Mouse (Mus musculus): Measurements from ENCODE around the gene Il33. TPM values are rescaled to one million over a fixed set of nuclear protein-coding genes. Genes with fewer than 3 reads are reported as not detected.
A peak's percentile ranks its signal among the peaks of the same experiment; 100 is the strongest.

The Il33 gene
- polyA plus RNA-seq, 1 experiment from 2014 or later, result 16.6 TPM

DNA sequence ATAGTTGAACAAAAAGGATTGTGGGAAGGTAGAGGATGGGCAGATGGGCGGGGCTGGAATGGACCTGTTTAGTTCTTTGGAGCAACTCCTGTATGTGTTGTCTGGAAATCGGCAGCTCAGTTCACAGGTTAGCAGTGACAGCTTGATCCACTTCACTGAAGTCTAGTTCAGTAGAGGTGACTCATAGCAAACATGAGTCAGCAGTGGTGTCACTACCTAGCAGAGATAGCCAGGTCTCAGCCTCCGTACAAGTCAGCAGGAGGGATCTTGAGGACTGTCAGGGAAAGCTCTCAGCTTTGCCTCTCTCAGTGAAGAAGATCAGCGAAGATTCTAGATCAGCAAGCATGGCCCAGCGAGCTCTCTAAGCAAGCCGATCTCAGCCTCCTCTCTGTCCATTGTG, 13.0 kb upstream of the Il33 start:
- Histone ChIP-seq H3K27ac (ENCODE audit: low read depth) (no peak overlapping the region), H3K27me3 (replicated peaks; ENCODE audit: control insufficient read depth, insufficient read depth, low read length) (no peaks in the 10 kb centered on the region), H3K4me2 (ENCODE audit: low read length) (no peak overlapping the region), H3K4me3 (ENCODE audit: low read depth, low read length) (no peak overlapping the region), H3K9ac (ENCODE audit: low read length) (no peak overlapping the region), H3K9me3 (ENCODE audit: control insufficient read depth, low read length) (no peaks in the 10 kb centered on the region), H3K36me3 (ENCODE audit: control insufficient read depth, insufficient read depth, low read length) (no peaks in the 10 kb centered on the region), H3K4me1 (replicated peaks; ENCODE audit: control insufficient read depth, insufficient read depth, low read length) (no peaks in the 10 kb centered on the region)
- no peak for ATAC-seq (replicated peaks; ENCODE audit: low FRiP score, low TSS enrichment, low read depth)
- 92% methylated on average over 6 of the region's 6 CpGs for WGBS
- DNase-seq (ENCODE audit: low spot score), result no peak

DNA sequence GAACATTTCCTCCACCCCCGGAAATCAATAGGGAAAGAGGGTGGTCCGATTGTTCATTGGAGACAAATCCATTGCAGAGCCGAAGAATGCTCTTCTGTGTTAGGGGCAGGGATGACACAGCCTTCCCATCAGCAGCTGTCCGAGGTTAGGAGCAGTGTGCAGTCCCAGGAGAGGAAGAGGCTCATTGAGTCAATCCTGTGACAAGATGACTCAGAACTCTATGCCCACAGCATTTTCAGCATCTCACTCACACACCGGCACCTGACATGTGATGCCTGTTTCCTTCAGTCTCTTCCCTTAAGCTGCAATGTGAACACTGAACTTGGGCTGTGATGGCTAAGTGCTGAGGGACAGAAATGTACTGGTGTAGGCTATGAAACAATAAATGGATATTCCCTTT, 7.5 kb upstream of the Il33 start:
- Histone ChIP-seq H3K4me2 (ENCODE audit: low read length) (no peak overlapping the region), H3K4me1 (replicated peaks; ENCODE audit: control insufficient read depth, insufficient read depth, low read length) (no peaks in the 10 kb centered on the region; the same call in 1 of the 2 replicates), H3K9me3 (ENCODE audit: control insufficient read depth, low read length) (no peaks in the 10 kb centered on the region), H3K9ac (ENCODE audit: low read length) (no peak overlapping the region), H3K27ac (ENCODE audit: low read depth) (no peak overlapping the region), H3K4me3 (ENCODE audit: low read depth, low read length) (no peak overlapping the region), H3K27me3 (replicated peaks; ENCODE audit: control insufficient read depth, insufficient read depth, low read length) (no peaks in the 10 kb centered on the region), H3K36me3 (ENCODE audit: control insufficient read depth, insufficient read depth, low read length) (no peaks in the 10 kb centered on the region)
- WGBS, result 81% methylated on average over 5 of the region's 5 CpGs
- DNase-seq (ENCODE audit: low spot score) (no peak), ATAC-seq (replicated peaks; ENCODE audit: low FRiP score, low TSS enrichment, low read depth) (no peak)

DNA sequence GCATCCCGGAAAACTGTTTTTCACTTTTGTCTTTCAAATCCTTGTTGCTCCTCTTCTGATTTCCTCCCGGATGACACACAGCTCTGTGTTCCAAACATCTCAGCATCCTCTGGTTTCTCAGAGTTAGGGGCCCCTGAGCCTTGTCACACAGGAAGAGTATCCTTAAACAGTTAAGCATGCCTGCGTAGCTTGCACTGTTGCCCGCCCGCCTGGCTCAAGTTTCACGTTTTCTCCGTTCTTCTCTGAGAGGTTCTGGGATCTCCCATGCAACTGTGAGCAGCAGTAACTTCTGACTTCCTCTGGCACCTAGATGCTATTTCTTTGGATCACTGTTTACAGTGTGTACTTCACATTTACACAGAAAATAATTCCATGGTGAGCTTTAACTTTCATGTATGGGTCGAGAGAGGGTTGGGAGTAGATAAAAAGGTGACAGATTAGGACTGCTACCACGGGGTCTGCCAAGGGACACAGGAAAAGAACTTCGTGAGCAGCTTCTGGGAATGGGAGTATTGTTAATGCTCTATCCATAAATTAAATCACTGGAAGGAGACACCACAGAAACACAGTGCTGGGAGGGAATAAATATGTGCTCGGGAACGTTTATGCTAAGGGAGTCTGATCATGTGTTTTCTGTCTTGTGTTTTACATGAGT, 1.3 kb downstream of the Il33 start:
- ATAC-seq (replicated peaks; ENCODE audit: low FRiP score, low TSS enrichment, low read depth) (0 out of 2 replicates have a peak, but pooled peaks have one; percentile 47), DNase-seq (ENCODE audit: low spot score) (no peak)
- no peaks in the 10 kb centered on the region for H3K27me3 ChIP-seq (replicated peaks; ENCODE audit: control insufficient read depth, insufficient read depth, low read length)
- peak overlapping the region; percentile 44 for H3K4me2 ChIP-seq (ENCODE audit: low read length)
- peak overlapping the region; percentile 63; the same call in 1 of the 2 replicates for H3K27ac ChIP-seq (ENCODE audit: low read depth)
- H3K4me3 ChIP-seq (ENCODE audit: low read depth, low read length), result peak overlapping the region; percentile 23
- H3K4me1 ChIP-seq (replicated peaks; ENCODE audit: control insufficient read depth, insufficient read depth, low read length), result peaks cover 25% of the 10 kb centered on the region
- H3K36me3 ChIP-seq (ENCODE audit: control insufficient read depth, insufficient read depth, low read length), result no peaks in the 10 kb centered on the region
- 26% methylated on average over 12 of the region's 12 CpGs for WGBS
- H3K9me3 ChIP-seq (ENCODE audit: control insufficient read depth, low read length), result 0 out of 2 replicates have a peak, but pooled peaks cover 4% of the 10 kb centered on the region
- H3K9ac ChIP-seq (ENCODE audit: low read length), result no peak overlapping the region

DNA sequence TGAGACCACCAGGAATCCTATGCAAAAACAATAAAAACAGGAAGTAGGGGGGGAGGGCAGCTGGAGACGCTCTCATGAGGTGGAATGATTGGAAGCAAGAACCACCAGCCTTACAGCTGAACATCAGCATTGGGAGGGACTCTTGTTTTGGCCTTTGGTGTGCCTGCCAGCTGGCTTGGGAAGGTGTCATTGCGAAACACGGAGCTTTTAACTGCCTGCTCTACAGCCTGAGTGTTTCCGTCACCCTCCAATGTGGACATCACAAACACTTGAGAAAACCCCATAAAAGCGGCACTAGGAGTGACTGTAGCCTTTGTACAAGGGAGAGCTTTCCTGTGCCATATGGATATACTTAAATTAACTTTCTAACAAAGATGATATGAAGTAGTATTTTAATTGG, 5.4 kb downstream of the Il33 start:
- 69% methylated on average over 5 of the region's 5 CpGs for WGBS

DNA sequence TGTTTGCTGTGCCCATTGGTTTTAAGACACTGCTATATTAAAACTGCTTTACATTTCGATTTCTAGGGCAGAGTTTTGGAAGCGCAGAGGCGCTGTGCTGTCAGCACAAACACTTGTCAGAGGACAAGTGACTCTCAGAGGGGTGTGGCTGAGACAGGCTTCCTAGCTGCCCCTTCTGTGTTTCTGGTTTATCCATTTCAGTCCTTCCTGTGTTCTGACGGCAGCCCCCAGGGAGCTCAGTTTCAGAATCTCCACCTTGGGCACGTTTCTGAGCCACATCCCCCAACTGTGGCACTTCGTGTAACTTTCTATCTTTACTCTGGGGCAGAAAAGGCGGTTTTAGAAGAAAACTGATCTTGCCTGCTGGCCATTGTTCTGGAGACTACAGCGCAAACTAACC, 12.5 kb downstream of the Il33 start:
- Histone ChIP-seq H3K27ac (ENCODE audit: low read depth) (no peak overlapping the region), H3K9me3 (ENCODE audit: control insufficient read depth, low read length) (no peaks in the 10 kb centered on the region), H3K36me3 (ENCODE audit: control insufficient read depth, insufficient read depth, low read length) (no peaks in the 10 kb centered on the region), H3K9ac (ENCODE audit: low read length) (no peak overlapping the region), H3K4me2 (ENCODE audit: low read length) (no peak overlapping the region), H3K4me3 (ENCODE audit: low read depth, low read length) (no peak overlapping the region), H3K27me3 (replicated peaks; ENCODE audit: control insufficient read depth, insufficient read depth, low read length) (no peaks in the 10 kb centered on the region), H3K4me1 (replicated peaks; ENCODE audit: control insufficient read depth, insufficient read depth, low read length) (peaks cover 16% of the 10 kb centered on the region; the same call in 1 of the 2 replicates)
- no peak for ATAC-seq (replicated peaks; ENCODE audit: low FRiP score, low TSS enrichment, low read depth)
- WGBS, result 41% methylated on average over 8 of the region's 8 CpGs
- peak; percentile 47 for DNase-seq (ENCODE audit: low spot score)

More for the DNA sequence above, 5.4 kb downstream of the Il33 start:
- no peak for DNase-seq (ENCODE audit: low spot score)
- no peak overlapping the region for H3K9ac ChIP-seq (ENCODE audit: low read length)
- H3K4me3 ChIP-seq (ENCODE audit: low read depth, low read length), result no peak overlapping the region
- H3K4me2 ChIP-seq (ENCODE audit: low read length), result no peak overlapping the region
- no peak for ATAC-seq (replicated peaks; ENCODE audit: low FRiP score, low TSS enrichment, low read depth)
- 0 out of 2 replicates have a peak, but pooled peaks cover 4% of the 10 kb centered on the region for H3K9me3 ChIP-seq (ENCODE audit: control insufficient read depth, low read length)
- H3K27me3 ChIP-seq (replicated peaks; ENCODE audit: control insufficient read depth, insufficient read depth, low read length), result no peaks in the 10 kb centered on the region
- H3K4me1 ChIP-seq (replicated peaks; ENCODE audit: control insufficient read depth, insufficient read depth, low read length), result peaks cover 19% of the 10 kb centered on the region
- H3K27ac ChIP-seq (ENCODE audit: low read depth), result no peak overlapping the region
- H3K36me3 ChIP-seq (ENCODE audit: control insufficient read depth, insufficient read depth, low read length), result no peaks in the 10 kb centered on the region

DNA sequence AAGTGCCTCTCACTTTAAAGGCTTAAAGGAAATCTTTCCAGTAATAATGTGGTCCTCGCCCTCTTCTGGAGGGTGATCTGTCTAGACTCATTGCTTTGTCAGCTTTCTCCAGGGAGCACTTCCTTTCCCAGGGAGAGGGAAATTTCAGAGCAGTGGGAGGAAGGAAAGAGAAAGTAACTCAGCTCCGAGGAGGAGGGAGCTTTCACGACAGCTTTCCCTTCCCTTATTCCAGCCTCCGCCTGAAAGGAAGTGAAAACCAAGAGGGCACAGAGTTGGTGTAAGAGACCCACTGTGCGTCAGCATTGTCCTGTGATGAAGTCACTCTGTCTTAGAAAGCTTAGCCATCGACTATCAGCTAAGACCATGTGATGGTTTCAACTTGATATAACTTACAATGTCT, 15.3 kb downstream of the Il33 start:
- ATAC-seq (replicated peaks; ENCODE audit: low FRiP score, low TSS enrichment, low read depth) (0 out of 2 replicates have a peak, but pooled peaks have one; percentile 60), DNase-seq (ENCODE audit: low spot score) (no peak)
- H3K4me2 ChIP-seq (ENCODE audit: low read length), result peak overlapping the region; percentile 33
- no peak overlapping the region for H3K27ac ChIP-seq (ENCODE audit: low read depth)
- WGBS, result 35% methylated on average over 6 of the region's 6 CpGs
- H3K9ac ChIP-seq (ENCODE audit: low read length), result no peak overlapping the region
- H3K27me3 ChIP-seq (replicated peaks; ENCODE audit: control insufficient read depth, insufficient read depth, low read length), result no peaks in the 10 kb centered on the region
- no peak overlapping the region for H3K4me3 ChIP-seq (ENCODE audit: low read depth, low read length)
- H3K36me3 ChIP-seq (ENCODE audit: control insufficient read depth, insufficient read depth, low read length), result no peaks in the 10 kb centered on the region
- no peaks in the 10 kb centered on the region for H3K9me3 ChIP-seq (ENCODE audit: control insufficient read depth, low read length)
- peaks cover 15% of the 10 kb centered on the region; the same call in 1 of the 2 replicates for H3K4me1 ChIP-seq (replicated peaks; ENCODE audit: control insufficient read depth, insufficient read depth, low read length)

DNA sequence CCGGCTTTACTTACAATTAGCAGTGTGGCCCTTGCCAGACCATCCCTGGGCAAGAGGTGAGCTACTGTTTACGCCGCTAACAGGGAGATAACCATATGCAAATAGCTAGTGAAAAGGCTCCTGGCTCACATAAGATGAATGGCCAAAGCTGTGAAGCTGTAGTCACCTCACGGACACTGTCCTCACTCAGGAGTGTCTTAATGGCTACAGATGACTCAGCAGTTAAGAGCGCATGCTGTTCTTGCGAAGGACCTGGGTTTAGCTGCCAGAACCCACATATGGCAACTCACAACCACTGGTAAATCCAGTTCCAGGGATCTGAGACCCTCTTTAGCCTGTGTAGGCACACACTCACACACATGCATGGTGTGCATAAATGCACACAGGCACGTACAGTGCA, 16.3 kb downstream of the Il33 start:
- H3K36me3 ChIP-seq (ENCODE audit: control insufficient read depth, insufficient read depth, low read length), result no peaks in the 10 kb centered on the region
- WGBS, result 71% methylated on average over 7 of the region's 7 CpGs
- ATAC-seq (replicated peaks; ENCODE audit: low FRiP score, low TSS enrichment, low read depth) (no peak), DNase-seq (ENCODE audit: low spot score) (no peak)
- H3K27ac ChIP-seq (ENCODE audit: low read depth), result no peak overlapping the region
- H3K27me3 ChIP-seq (replicated peaks; ENCODE audit: control insufficient read depth, insufficient read depth, low read length), result no peaks in the 10 kb centered on the region
- no peak overlapping the region for H3K9ac ChIP-seq (ENCODE audit: low read length)
- H3K4me3 ChIP-seq (ENCODE audit: low read depth, low read length), result no peak overlapping the region
- no peaks in the 10 kb centered on the region for H3K9me3 ChIP-seq (ENCODE audit: control insufficient read depth, low read length)
- no peak overlapping the region for H3K4me2 ChIP-seq (ENCODE audit: low read length)
- peaks cover 11% of the 10 kb centered on the region; the same call in 1 of the 2 replicates for H3K4me1 ChIP-seq (replicated peaks; ENCODE audit: control insufficient read depth, insufficient read depth, low read length)

DNA sequence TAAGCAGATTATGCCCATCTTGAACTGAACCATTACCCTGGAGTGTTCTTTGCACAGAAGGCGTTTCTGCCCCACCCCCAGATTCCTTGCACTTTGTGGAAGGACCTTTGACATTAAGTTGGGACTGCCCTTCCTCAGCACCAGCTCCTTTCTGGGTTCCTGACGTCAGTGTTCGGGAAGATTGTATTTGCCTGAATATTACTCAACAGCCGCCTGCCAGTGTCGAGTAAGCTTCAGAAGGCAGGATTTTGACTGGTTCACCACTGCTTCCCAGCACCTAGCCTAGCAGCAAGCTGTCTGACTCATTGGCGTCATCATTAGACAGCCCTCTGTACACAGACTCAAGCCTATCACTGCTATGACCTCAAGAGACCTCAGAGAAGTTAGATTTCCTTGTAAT, 17.4 kb downstream of the Il33 start:
- Histone ChIP-seq H3K27me3 (replicated peaks; ENCODE audit: control insufficient read depth, insufficient read depth, low read length) (no peaks in the 10 kb centered on the region), H3K36me3 (ENCODE audit: control insufficient read depth, insufficient read depth, low read length) (no peaks in the 10 kb centered on the region), H3K27ac (ENCODE audit: low read depth) (no peak overlapping the region), H3K9ac (ENCODE audit: low read length) (no peak overlapping the region), H3K4me3 (ENCODE audit: low read depth, low read length) (no peak overlapping the region), H3K4me1 (replicated peaks; ENCODE audit: control insufficient read depth, insufficient read depth, low read length) (peaks cover 8% of the 10 kb centered on the region; the same call in 1 of the 2 replicates), H3K9me3 (ENCODE audit: control insufficient read depth, low read length) (no peaks in the 10 kb centered on the region), H3K4me2 (ENCODE audit: low read length) (no peak overlapping the region)
- WGBS, result 76% methylated on average over 6 of the region's 6 CpGs
- DNase-seq (ENCODE audit: low spot score) (no peak), ATAC-seq (replicated peaks; ENCODE audit: low FRiP score, low TSS enrichment, low read depth) (no peak)

DNA sequence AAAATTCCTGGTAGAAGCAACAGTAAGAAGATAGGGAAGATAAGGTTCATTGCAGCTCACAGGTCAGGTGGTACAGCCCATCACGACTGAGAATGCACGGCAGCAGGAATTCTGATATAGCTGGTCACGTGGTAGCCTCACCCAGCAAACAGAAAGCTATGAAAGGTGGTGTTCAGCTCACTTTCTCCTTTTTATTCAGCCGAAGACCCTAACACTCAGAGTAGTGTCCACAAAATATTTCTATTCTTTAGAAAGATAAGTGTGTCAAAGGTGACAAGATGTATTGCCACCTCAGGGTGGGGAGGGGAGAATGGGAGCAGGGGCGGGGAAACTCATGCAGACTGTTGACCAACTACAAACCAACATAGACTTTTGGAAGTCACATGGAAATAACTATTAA, 19.5 kb downstream of the Il33 start:
- H3K4me2 ChIP-seq (ENCODE audit: low read length), result no peak overlapping the region
- DNase-seq (ENCODE audit: low spot score) (no peak), ATAC-seq (replicated peaks; ENCODE audit: low FRiP score, low TSS enrichment, low read depth) (no peak)
- H3K27ac ChIP-seq (ENCODE audit: low read depth), result no peak overlapping the region
- H3K27me3 ChIP-seq (replicated peaks; ENCODE audit: control insufficient read depth, insufficient read depth, low read length), result no peaks in the 10 kb centered on the region
- 78% methylated on average over 5 of the region's 5 CpGs for WGBS
- H3K4me1 ChIP-seq (replicated peaks; ENCODE audit: control insufficient read depth, insufficient read depth, low read length), result peaks cover 7% of the 10 kb centered on the region; the same call in 1 of the 2 replicates
- H3K9me3 ChIP-seq (ENCODE audit: control insufficient read depth, low read length), result no peaks in the 10 kb centered on the region
- H3K4me3 ChIP-seq (ENCODE audit: low read depth, low read length), result no peak overlapping the region
- H3K36me3 ChIP-seq (ENCODE audit: control insufficient read depth, insufficient read depth, low read length), result no peaks in the 10 kb centered on the region
- H3K9ac ChIP-seq (ENCODE audit: low read length), result no peak overlapping the region

Data from intestine, embryonic 14.5 days (tissue).